9 mouse cellular contexts compared by ENCODE assay signal in the genomic region with DNA sequence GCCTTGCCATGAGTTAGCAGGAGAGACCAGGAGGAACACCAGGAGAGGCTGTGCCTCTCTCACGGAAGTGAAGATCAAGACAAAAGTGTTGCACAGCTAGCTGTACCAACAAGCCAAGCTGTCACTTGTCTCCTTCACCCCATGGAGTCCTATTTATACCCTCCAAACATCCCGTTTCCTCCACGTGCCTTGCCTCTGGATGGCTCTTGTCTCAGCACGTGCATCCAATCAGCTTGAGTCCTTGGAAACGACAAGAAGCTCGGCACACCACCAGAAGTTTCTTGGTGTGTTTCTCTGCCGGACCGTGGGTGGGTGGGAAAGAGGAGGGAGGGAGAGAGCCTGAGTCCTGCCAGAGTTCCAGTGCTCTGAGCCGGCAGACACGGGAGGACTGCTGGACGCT. TPM values are rescaled to one million over a fixed set of nuclear protein-coding genes. Genes with fewer than 3 reads are reported as not detected.
A peak's percentile ranks its signal among the peaks of the same experiment; 100 is the strongest.
DNase-seq lines count a peak whose midpoint lies in the region; ATAC-seq and TF ChIP-seq lines count a peak whose summit lies in the region.
"Had no signal": no experiment of that assay in that cellular context is flagged by ENCODE, and none has a peak within 500 bp of the region (broad histone marks: within the 10 kb centered on the region; RNA-seq: fewer than 3 reads in every experiment).

No protein-coding gene starts in this region.

- 35% methylated on average over 11 of the region's 11 CpGs for WGBS in kidney, postnatal 0 days
- 27% methylated on average over 11 of the region's 11 CpGs for WGBS in embryonic facial prominence, embryonic 12.5 days
- WGBS in hindbrain, embryonic 12.5 days, result 26% methylated on average over 11 of the region's 11 CpGs
- 5% methylated on average over 11 of the region's 11 CpGs for WGBS in lung, embryonic 16.5 days
- WGBS in thymus, adult 2 months, result 80% methylated on average over 11 of the region's 11 CpGs
- WGBS in forebrain, embryonic 11.5 days, result 32% methylated on average over 11 of the region's 11 CpGs

- no peaks in the 10 kb centered on the region for H3K36me3 ChIP-seq in kidney, postnatal 0 days (ENCODE audit: insufficient read depth, low read length)
- H3K36me3 ChIP-seq in embryonic facial prominence, embryonic 12.5 days, result 0 out of 2 replicates have a peak, but pooled peaks cover 3% of the 10 kb centered on the region
- 0 out of 2 replicates have a peak, but pooled peaks cover 2% of the 10 kb centered on the region for H3K36me3 ChIP-seq in hindbrain, embryonic 12.5 days
- H3K36me3 ChIP-seq in lung, embryonic 16.5 days (ENCODE audit: control insufficient read depth, insufficient read depth, low read length), result no peaks in the 10 kb centered on the region
- H3K36me3 ChIP-seq in thymus, adult 2 months (ENCODE audit: control insufficient read depth, insufficient read depth, low read length), result no peaks in the 10 kb centered on the region
- H3K36me3 ChIP-seq in forebrain, embryonic 11.5 days (ENCODE audit: control insufficient read depth, insufficient read depth, low read length), result no peaks in the 10 kb centered on the region

- no peaks in the 10 kb centered on the region for H3K4me1 ChIP-seq in kidney, postnatal 0 days (replicated peaks; ENCODE audit: insufficient read depth, low read length)
- no peaks in the 10 kb centered on the region for H3K4me1 ChIP-seq in embryonic facial prominence, embryonic 12.5 days
- H3K4me1 ChIP-seq in hindbrain, embryonic 12.5 days, result peaks cover 13% of the 10 kb centered on the region
- H3K4me1 ChIP-seq in lung, embryonic 16.5 days (replicated peaks; ENCODE audit: control insufficient read depth, insufficient read depth, low read length), result peaks cover 16% of the 10 kb centered on the region
- peaks cover 13% of the 10 kb centered on the region for H3K4me1 ChIP-seq in thymus, adult 2 months (replicated peaks; ENCODE audit: control insufficient read depth, insufficient read depth, low read length)
- no peaks in the 10 kb centered on the region; the same call in 1 of the 2 replicates for H3K4me1 ChIP-seq in forebrain, embryonic 11.5 days (replicated peaks; ENCODE audit: control insufficient read depth, insufficient read depth, low read length)

- H3K9me3 ChIP-seq in kidney, postnatal 0 days (replicated peaks; ENCODE audit: low read length), result no peaks in the 10 kb centered on the region
- H3K9me3 ChIP-seq in embryonic facial prominence, embryonic 12.5 days, result no peaks in the 10 kb centered on the region
- H3K9me3 ChIP-seq in hindbrain, embryonic 12.5 days (replicated peaks), result no peaks in the 10 kb centered on the region
- no peaks in the 10 kb centered on the region for H3K9me3 ChIP-seq in lung, embryonic 16.5 days (ENCODE audit: control insufficient read depth, low read length)
- no peaks in the 10 kb centered on the region for H3K9me3 ChIP-seq in forebrain, embryonic 11.5 days (ENCODE audit: control insufficient read depth, low read length)

- DNase-seq in kidney, postnatal 0 days (ENCODE audit: low spot score), result peak; percentile 39
- no peak for DNase-seq in kidney, postnatal 14 days
- no peak for DNase-seq in thymus, adult 2 months
- no peak for DNase-seq in forebrain, embryonic 11.5 days (ENCODE audit: low spot score)
- no peak for DNase-seq in thymus, postnatal 14 days

- H3K4me3 ChIP-seq in kidney, postnatal 0 days (replicated peaks; ENCODE audit: low read depth, low read length), result no peak overlapping the region
- no peak overlapping the region for H3K4me3 ChIP-seq in embryonic facial prominence, embryonic 12.5 days
- H3K4me3 ChIP-seq in hindbrain, embryonic 12.5 days, result no peak overlapping the region
- H3K4me3 ChIP-seq in lung, embryonic 16.5 days (ENCODE audit: low read length), result peak overlapping the region; percentile 14; the same call in 1 of the 2 replicates
- no peak overlapping the region for H3K4me3 ChIP-seq in thymus, adult 2 months (ENCODE audit: control insufficient read depth, insufficient read depth, low read length)
- no peak overlapping the region for H3K4me3 ChIP-seq in forebrain, embryonic 11.5 days (ENCODE audit: low read depth, low read length)

- no peak for TF ChIP-seq POLR2A in thymus, adult 2 months (IDR thresholded peaks at IDR 0.05; ENCODE audit: control insufficient read depth, extremely low read depth, insufficient read depth, low read length, poor library complexity)

- no peak overlapping the region for H3K27ac ChIP-seq in kidney, postnatal 0 days
- H3K27ac ChIP-seq in embryonic facial prominence, embryonic 12.5 days, result no peak overlapping the region
- no peak overlapping the region for H3K27ac ChIP-seq in hindbrain, embryonic 12.5 days
- peak overlapping the region; percentile 8; the same call in 1 of the 2 replicates for H3K27ac ChIP-seq in lung, embryonic 16.5 days (ENCODE audit: low read length)
- no peak overlapping the region for H3K27ac ChIP-seq in thymus, adult 2 months (ENCODE audit: control insufficient read depth, insufficient read depth, low read length)
- no peak overlapping the region for H3K27ac ChIP-seq in forebrain, embryonic 11.5 days (ENCODE audit: low read depth, low read length)

- TF ChIP-seq CTCF in kidney, postnatal 0 days (IDR thresholded peaks at IDR 0.05; ENCODE audit: low read depth), result no peak
- no peak for TF ChIP-seq CTCF in thymus, adult 2 months (IDR thresholded peaks at IDR 0.05; ENCODE audit: borderline replicate concordance, control insufficient read depth, extremely low read depth, insufficient read depth, low read length, poor library complexity)

- H3K27me3 ChIP-seq in kidney, postnatal 0 days (ENCODE audit: insufficient read depth, low read length), result no peaks in the 10 kb centered on the region
- H3K27me3 ChIP-seq in embryonic facial prominence, embryonic 12.5 days, result no peaks in the 10 kb centered on the region
- H3K27me3 ChIP-seq in hindbrain, embryonic 12.5 days, result no peaks in the 10 kb centered on the region
- H3K27me3 ChIP-seq in lung, embryonic 16.5 days (ENCODE audit: control insufficient read depth, insufficient read depth, low read depth, low read length), result no peaks in the 10 kb centered on the region
- no peaks in the 10 kb centered on the region for H3K27me3 ChIP-seq in thymus, adult 2 months (ENCODE audit: control insufficient read depth, insufficient read depth, low read length)
- H3K27me3 ChIP-seq in forebrain, embryonic 11.5 days (ENCODE audit: control insufficient read depth, insufficient read depth, low read length), result no peaks in the 10 kb centered on the region
- H3K27me3 ChIP-seq: Patski had no signal

- no peak for ATAC-seq in kidney, postnatal 0 days (replicated peaks; ENCODE audit: low FRiP score, low read depth)
- ATAC-seq in embryonic facial prominence, embryonic 12.5 days (ENCODE audit: insufficient number of reproducible peaks, insufficient read depth, low FRiP score, low TSS enrichment), result 0 out of 2 replicates have a peak, but pooled peaks have one; percentile 38
- 0 out of 2 replicates have a peak, but pooled peaks have one; percentile 11 for ATAC-seq in hindbrain, embryonic 12.5 days (ENCODE audit: low FRiP score)
- peak; percentile 78 for ATAC-seq in lung, embryonic 16.5 days (ENCODE audit: low read depth)
- no peak for ATAC-seq in forebrain, embryonic 11.5 days (replicated peaks; ENCODE audit: low FRiP score)
- ATAC-seq: Patski had no signal

- H3K9ac ChIP-seq in kidney, postnatal 0 days (ENCODE audit: low read depth, low read length), result 0 out of 2 replicates have a peak overlapping the region, but pooled peaks have one; percentile 3
- no peak overlapping the region for H3K9ac ChIP-seq in embryonic facial prominence, embryonic 12.5 days
- no peak overlapping the region for H3K9ac ChIP-seq in hindbrain, embryonic 12.5 days
- peak overlapping the region; percentile 33 for H3K9ac ChIP-seq in lung, embryonic 16.5 days (ENCODE audit: low read length)
- no peak overlapping the region for H3K9ac ChIP-seq in forebrain, embryonic 11.5 days (ENCODE audit: low read length)

- no peak overlapping the region for H3K4me2 ChIP-seq in kidney, postnatal 0 days (ENCODE audit: low read length)
- H3K4me2 ChIP-seq in embryonic facial prominence, embryonic 12.5 days (replicated peaks), result no peak overlapping the region
- no peak overlapping the region for H3K4me2 ChIP-seq in hindbrain, embryonic 12.5 days (replicated peaks)
- peak overlapping the region; percentile 47 for H3K4me2 ChIP-seq in lung, embryonic 16.5 days (ENCODE audit: low read depth, low read length)
- H3K4me2 ChIP-seq in forebrain, embryonic 11.5 days (ENCODE audit: low read depth, low read length, severe bottlenecking), result no peak overlapping the region

RNA-seq across cellular contexts. Expression of gene Zfp687, which starts 9.3 kb away (rescaled TPM):
- polyA plus RNA-seq in kidney, postnatal 0 days (2015; fragmentation: Nextera tagmentation; extraction: Ambion mirVana), result 19.7 and 20.0 TPM in 2 replicates
- polyA plus RNA-seq in embryonic facial prominence, embryonic 12.5 days (2016; fragmentation: Nextera tagmentation; extraction: Ambion mirVana), result 28.7 and 31.3 TPM in 2 replicates
- polyA plus RNA-seq in hindbrain, embryonic 12.5 days (2016; fragmentation: Nextera tagmentation; extraction: Ambion mirVana), result 31.8 and 32.8 TPM in 2 replicates
- 23.3 and 23.6 TPM in 2 replicates for polyA plus RNA-seq in lung, embryonic 16.5 days (2015; fragmentation: Nextera tagmentation; extraction: Ambion mirVana)
- polyA plus RNA-seq in thymus, adult 2 months (2012; rRNA removed), result 57.1 and 61.2 TPM in 2 replicates
- polyA plus RNA-seq in forebrain, embryonic 11.5 days (2014; fragmentation: Nextera tagmentation; extraction: Ambion mirVana), result 43.1 and 44.2 TPM in 2 replicates

RNA-seq across cellular contexts. Expression of gene Psmd4, which starts 17.9 kb away (rescaled TPM):
- 214 and 231 TPM in 2 replicates for polyA plus RNA-seq in kidney, postnatal 0 days (2015; fragmentation: Nextera tagmentation; extraction: Ambion mirVana)
- 295 TPM in 2 replicates for polyA plus RNA-seq in embryonic facial prominence, embryonic 12.5 days (2016; fragmentation: Nextera tagmentation; extraction: Ambion mirVana)
- polyA plus RNA-seq in hindbrain, embryonic 12.5 days (2016; fragmentation: Nextera tagmentation; extraction: Ambion mirVana), result 263 and 276 TPM in 2 replicates
- polyA plus RNA-seq in lung, embryonic 16.5 days (2015; fragmentation: Nextera tagmentation; extraction: Ambion mirVana), result 223 and 224 TPM in 2 replicates
- polyA plus RNA-seq in thymus, adult 2 months (2012; rRNA removed), result 212 and 227 TPM in 2 replicates
- polyA plus RNA-seq in forebrain, embryonic 11.5 days (2014; fragmentation: Nextera tagmentation; extraction: Ambion mirVana), result 312 and 325 TPM in 2 replicates

RNA-seq across cellular contexts. Expression of gene Pi4kb, which starts 50.0 kb away (rescaled TPM):
- 20.2 and 20.7 TPM in 2 replicates for polyA plus RNA-seq in kidney, postnatal 0 days (2015; fragmentation: Nextera tagmentation; extraction: Ambion mirVana)
- polyA plus RNA-seq in embryonic facial prominence, embryonic 12.5 days (2016; fragmentation: Nextera tagmentation; extraction: Ambion mirVana), result 25.6 and 26.1 TPM in 2 replicates
- polyA plus RNA-seq in hindbrain, embryonic 12.5 days (2016; fragmentation: Nextera tagmentation; extraction: Ambion mirVana), result 24.8 and 26.9 TPM in 2 replicates
- 25.1 and 25.7 TPM in 2 replicates for polyA plus RNA-seq in lung, embryonic 16.5 days (2015; fragmentation: Nextera tagmentation; extraction: Ambion mirVana)
- polyA plus RNA-seq in thymus, adult 2 months (2012; rRNA removed), result 59.0 and 62.3 TPM in 2 replicates
- 23.1 and 23.9 TPM in 2 replicates for polyA plus RNA-seq in forebrain, embryonic 11.5 days (2014; fragmentation: Nextera tagmentation; extraction: Ambion mirVana)

Comparison
In these comparisons a context has a peak if more than half of its experiments do, and no peak if none do; other contexts are left out.
1. ATAC-seq: peak in embryonic facial prominence, embryonic 12.5 days (single experiment), hindbrain, embryonic 12.5 days (single experiment) and lung, embryonic 16.5 days (single experiment); none in kidney, postnatal 0 days (single experiment) and forebrain, embryonic 11.5 days (single experiment).
2. H3K9ac ChIP-seq: peak in kidney, postnatal 0 days (single experiment) and lung, embryonic 16.5 days (single experiment); none in embryonic facial prominence, embryonic 12.5 days (single experiment), hindbrain, embryonic 12.5 days (single experiment) and forebrain, embryonic 11.5 days (single experiment).